Mouse (Mus musculus): ENCODE measurements around the gene Tek.
"Not testable (repeated sequence)": the region's sequence is repeated elsewhere in the genome, so short reads cannot be mapped to it uniquely, and the experiment has no call there.

Gene Tek

GRCm38 (mm10) chr4:94738838-94739731 is at the start of gene Tek:
Gene Tek, plus strand, starts transcription at chr4:94739289.
- DNase-seq (ENCODE audit: low spot score in 2 of 2): no peak

GRCm38 (mm10) chr4:94689804-94690203 is 49.3 kb upstream of the Tek start:
- DNase-seq (ENCODE audit: low spot score in 2 of 2): not testable (repeated sequence)

DNA sequence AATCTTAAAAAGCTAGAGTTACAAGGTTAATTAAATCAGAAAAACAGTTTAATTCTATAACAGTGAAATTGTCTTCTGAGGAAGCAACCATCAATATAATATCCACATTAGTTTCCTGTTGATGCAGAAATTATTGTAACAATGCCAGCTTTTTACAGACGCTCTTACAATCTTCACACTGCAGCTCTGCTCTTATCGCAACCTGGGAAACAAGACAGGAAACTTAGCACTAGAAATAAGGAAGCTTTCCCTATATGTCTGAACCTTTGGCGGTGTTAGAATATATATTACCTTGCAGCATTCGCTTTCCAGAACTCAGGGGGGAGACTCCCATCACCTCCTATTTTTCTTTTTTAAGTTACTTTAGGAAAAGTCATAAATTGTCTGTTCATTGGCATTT is 48.0 kb upstream of the Tek start:
- DNase-seq (ENCODE audit: low spot score in 2 of 2): no peak

DNA sequence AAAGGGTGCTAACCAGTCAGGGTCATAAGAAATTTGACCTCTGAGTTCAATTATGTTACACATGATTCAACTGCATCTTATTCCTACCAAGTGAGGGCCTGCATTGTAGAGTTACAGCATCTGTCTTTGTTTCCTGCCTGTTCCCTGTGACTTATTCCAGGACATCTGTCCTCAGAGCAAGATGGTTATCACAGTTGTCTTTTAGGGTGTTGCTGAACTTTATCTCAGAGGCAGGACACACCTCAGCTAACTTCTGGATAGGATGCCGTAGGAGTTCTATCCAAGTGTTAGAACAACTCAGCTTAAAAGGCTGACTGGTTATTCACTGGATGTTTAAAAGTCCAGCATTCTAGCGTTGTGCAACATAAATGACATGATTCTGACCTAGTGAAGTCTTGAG is 46.9 kb upstream of the Tek start:
- no peak for DNase-seq (ENCODE audit: low spot score in 2 of 2)

DNA sequence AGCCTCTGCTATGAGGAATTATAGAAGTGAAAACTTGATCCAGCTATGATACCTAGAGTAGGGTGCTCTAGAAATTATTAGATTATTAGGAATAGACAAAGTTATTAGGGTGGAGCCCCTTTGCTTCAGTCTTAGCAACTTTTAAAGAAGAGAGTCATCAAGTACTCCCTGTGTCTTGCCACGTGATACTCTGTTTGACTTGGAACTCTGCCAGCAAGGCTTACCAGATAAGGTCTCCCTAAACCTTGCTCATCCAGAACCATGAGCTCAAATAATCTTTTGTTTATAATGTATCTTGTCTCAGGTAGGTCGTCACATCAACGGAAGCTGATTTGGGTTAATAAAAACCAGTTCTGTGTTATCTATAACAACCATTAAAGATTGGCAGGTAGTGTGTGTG is 42.7 kb upstream of the Tek start:
- DNase-seq (ENCODE audit: low spot score in 2 of 2): no peak

DNA sequence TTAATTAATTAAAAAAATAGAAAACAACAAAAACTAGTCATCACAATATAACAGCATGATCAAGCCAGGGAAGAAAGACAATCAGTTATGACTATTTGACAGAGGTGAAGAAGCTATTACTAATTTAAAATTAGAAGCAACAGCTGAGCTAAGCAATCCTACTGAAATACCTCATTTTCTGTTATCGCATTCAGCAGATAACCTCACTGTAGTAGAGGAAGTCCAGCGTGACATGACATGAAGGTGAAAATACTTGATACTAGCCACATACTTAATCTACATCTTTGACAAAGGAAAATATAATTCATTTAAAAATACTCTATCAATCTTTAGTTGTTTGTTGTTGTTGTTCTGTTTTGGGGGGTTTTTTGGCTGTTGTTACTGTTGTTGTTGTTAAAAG is 28.1 kb upstream of the Tek start:
- DNase-seq (ENCODE audit: low spot score in 2 of 2): no peak

- no peak for DNase-seq (ENCODE audit: low spot score in 2 of 2)
Observed at GRCm38 (mm10) chr4:94711426-94711825, 27.7 kb upstream of the Tek start.

- DNase-seq (ENCODE audit: low spot score in 2 of 2): no peak
Observed at GRCm38 (mm10) chr4:94713741-94714140, 25.3 kb upstream of the Tek start.

DNA sequence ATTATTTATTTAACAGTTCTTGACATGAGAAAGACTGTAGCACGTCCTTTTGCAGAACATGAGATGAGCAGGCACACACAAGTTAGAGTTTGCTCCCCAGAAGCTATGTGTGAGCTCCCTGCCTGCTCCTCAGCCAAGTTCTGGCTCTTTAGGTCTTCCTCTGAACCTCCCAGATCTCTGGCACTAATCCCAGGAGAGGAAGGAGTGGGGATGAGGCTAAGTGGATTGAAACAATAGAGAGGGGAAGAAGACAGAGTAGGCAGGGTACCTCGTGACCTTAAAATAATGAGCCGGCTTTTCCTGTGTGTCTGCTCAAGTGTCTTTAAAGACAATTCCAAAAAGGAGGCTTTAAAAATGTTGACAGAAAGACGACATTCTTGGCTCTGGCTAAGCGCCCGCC is 23.9 kb upstream of the Tek start:
- no peak for DNase-seq (ENCODE audit: low spot score in 2 of 2)

- no peak for DNase-seq (ENCODE audit: low spot score in 2 of 2)
Observed at GRCm38 (mm10) chr4:94725799-94726198, 13.3 kb upstream of the Tek start.

GRCm38 (mm10) chr4:94732721-94733120 is 6.4 kb upstream of the Tek start:
- DNase-seq (ENCODE audit: low spot score in 2 of 2): no peak

DNA sequence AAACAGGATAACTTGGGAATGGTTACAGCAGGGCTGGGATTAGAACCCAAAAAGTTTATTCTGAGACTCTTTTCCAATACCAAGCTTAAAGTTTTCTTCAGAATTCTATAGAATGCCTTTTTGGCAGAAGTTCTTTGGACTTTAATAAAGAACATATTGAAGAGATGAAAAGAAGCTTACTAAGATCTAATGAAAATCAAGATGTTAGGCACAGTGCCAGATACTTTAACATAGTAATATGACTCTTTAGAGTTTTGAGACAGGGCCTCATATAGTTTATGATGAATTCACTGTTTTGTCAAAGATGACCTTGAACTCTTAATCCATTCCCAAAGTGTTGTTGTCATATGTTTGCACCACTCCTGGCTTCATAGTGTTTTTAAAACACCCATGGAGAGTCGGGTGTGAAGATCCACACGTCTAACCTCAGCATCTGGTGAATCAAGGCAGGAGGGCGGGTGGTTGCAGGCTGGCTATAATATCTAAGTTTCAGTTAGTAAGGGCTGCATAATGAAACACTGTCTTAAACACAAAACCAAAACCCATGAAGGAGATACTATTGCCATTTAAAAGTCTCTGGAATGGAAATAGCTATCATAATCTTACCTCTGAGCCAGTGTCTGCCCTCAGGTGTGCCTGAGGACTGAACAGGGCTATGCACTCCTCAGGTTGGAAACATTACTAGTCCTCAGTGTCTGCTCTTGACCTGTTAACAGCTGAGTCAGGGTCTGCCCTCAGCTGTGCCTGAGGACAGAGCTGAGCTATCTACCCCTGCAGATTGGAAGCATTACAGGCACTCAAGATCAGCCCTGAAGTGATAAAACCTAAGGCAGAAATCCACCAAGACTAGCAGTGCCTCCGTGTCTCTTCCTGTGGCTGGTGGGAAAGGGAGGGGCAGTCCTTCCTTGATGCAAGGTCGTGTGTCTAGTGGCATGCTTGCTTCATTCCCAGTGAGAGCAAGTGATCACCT is 1.5 kb upstream of the Tek start:
- DNase-seq (ENCODE audit: low spot score in 2 of 2): no peak

- DNase-seq (ENCODE audit: low spot score in 2 of 2): no peak
Observed at GRCm38 (mm10) chr4:94741824-94742223, 2.7 kb downstream of the Tek start.

DNA sequence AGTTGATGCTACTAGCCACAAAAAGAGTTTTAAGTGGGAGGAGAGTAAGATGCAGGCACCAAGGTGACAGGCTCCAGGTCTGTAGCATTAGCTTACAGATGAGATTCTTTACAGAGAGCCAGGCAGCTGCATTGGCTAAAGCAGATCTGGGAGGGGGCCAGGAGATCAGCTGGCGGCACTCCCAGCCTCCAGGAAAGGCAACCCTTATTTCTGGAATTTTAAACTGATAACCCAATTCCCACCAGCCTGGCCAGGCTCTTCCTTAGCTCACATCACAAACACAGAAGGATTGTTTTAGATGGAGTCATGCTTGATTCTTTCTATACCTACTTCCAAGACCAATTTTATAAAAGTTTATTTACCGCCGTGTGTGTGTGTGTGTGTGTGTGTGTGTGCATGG is 6.7 kb downstream of the Tek start:
- no peak for DNase-seq (ENCODE audit: low spot score in 2 of 2)

DNA sequence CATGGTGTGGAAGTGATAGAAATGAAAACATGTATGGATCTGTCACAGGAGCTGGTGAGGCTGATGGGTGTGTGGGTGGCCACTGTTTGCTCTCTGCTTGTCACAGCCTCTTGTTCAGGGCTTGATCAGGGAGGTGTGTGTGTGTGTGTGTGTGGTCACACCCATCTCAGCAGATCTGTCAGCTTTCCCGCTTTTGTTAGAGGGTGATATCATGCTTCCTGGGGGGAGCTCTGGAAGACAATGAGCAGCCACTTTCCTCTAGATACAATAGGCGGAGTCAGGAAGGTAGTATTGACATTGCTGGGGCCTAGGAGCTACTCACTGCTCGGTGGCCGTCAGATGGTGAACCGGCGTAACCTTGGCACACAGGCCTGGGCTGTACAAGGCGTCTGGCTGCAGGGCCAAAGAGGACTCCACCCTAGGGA is 7.3 kb downstream of the Tek start:
- DNase-seq (ENCODE audit: low spot score in 2 of 2): no peak

- no peak for DNase-seq (ENCODE audit: low spot score in 2 of 2)
Observed at GRCm38 (mm10) chr4:94747338-94747737, 8.2 kb downstream of the Tek start.

DNA sequence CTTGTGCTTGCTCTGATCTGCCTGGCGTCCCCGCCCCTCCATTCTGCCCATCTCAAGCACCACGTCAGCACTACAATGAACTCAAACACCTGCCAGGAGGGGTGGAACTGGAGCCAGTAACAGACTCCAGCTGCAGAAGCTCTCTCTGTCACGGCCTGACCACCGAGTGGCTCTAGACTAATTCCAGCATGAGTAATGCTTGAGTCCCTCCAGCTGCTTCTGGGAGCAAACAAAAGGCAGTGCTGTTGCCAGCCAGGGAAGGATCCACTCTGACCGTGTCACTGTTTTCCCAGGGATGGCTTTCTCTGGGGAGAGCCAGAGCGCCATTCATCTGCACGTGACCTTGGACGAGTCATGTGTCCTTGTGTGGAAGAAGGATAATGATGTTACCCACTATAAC is 13.4 kb downstream of the Tek start:
- DNase-seq (ENCODE audit: low spot score in 2 of 2): no peak

DNA sequence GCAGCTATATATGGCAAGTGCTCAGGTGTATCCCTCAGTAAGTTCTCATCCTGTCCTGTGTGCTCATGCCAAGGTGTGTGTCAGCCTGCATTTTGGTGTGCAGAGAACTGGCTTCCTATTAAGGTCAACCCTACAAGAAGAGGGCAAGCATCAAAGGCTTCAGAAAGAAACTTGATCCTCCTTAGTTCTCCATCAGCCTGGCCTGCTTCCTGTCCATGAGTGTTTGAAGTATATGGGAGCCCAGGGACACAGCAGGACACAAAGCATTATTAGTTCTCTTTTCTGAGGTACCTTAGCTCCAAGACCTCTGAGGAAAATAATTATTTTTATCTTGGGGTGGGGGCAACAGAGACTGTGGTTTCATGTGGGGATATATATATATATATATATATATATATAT is 26.1 kb downstream of the Tek start:
- no peak for DNase-seq (ENCODE audit: low spot score in 2 of 2)

GRCm38 (mm10) chr4:94766176-94766575 is 27.1 kb downstream of the Tek start:
- no peak for DNase-seq (ENCODE audit: low spot score in 2 of 2)

DNA sequence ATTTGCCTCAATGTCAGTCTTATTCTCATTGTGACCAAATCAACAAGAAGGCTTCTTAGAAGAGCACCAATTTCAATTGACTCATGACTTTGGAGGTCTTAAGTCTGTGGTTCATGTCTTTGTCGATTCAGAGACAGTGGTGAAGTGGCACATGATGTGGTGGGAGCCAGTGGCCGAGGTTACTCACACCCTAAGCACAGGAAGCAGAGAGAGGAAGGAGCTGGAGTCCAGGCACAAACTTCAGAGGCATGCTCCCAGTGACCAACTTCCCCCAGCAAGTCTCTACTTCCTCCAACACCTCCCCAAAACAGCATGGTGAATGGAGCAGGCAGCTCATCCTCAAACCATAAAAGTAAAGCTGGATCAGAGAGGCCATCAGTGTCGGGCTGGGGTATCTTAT is 29.5 kb downstream of the Tek start:
- DNase-seq (ENCODE audit: low spot score in 2 of 2): no peak

GRCm38 (mm10) chr4:94781043-94781442 is 42.0 kb downstream of the Tek start:
- no peak for DNase-seq (ENCODE audit: low spot score in 2 of 2)

DNA sequence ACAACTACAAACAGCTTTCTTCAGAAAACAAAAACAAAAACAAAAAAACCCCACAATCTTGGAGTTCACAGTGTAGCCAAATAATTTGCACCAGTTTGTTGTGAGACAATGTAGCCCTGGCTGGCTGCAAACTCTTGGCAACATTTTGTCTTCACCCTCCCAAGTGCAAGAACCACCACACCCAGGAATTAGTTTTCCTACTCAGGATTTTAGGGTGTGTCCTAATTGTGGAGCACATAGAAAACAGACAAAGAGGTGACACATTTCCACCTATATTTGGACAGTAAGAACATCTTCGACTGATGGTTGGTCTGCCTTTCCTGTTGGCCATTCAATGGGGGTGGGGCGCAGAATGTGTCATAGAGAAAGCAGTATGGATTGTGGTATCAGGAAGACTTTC is 46.8 kb downstream of the Tek start:
- no peak for DNase-seq (ENCODE audit: low spot score in 2 of 2)

- no peak for DNase-seq (ENCODE audit: low spot score in 2 of 2)
Observed at GRCm38 (mm10) chr4:94803187-94803586, 64.1 kb downstream of the Tek start.

Data from spleen, postnatal 14 days (tissue).